Mouse (Mus musculus) liver, embryonic 14.5 days (tissue): ENCODE measurements at regions not wholly inside any gene's neighbourhood (a gene's known extent, or its start where the extent isn't known, plus 50 kb on each side); places are given as distances from the start of the nearest gene placed in this dataset.

ENCODE experiments used
- ATAC-seq: fragments of 200-750 bp; cut with Nextera tagmentation; 2 replicates; pipeline ENCODE4 v1.8.0; 2017; ENCODE audit warnings: moderate number of reproducible peaks, mild to moderate bottlenecking, moderate library complexity; ENCODE audit not compliant: insufficient read depth
- DNase-seq, 3 experiments: peaks; one replicate each; pipeline ENCODE4 v3.0.0-alpha.2; 2012 to 2013; ENCODE audit warnings: low read depth in 3 of 3, low spot score in 3 of 3
- H3K27ac ChIP-seq: fragments of 300-500 bp; sonication (generic); 2 replicates; pipeline ENCODE4 v1.5.1; 2014; ENCODE audit warnings: moderate library complexity, mild to moderate bottlenecking, control low read depth, inconsistent platforms
- H3K27me3 ChIP-seq: fragments of 300-500 bp; sonication (generic); 2 replicates; pipeline ENCODE4 v1.6.1; 2014; ENCODE audit warnings: mild to moderate bottlenecking, low read length, moderate library complexity; ENCODE audit not compliant: control insufficient read depth, insufficient read depth
- H3K36me3 ChIP-seq: fragments of 300-500 bp; sonication (generic); replicated peaks from 2 replicates; pipeline ENCODE4 v1.6.1; 2014; ENCODE audit warnings: low read depth; ENCODE audit not compliant: control insufficient read depth, insufficient read depth
- H3K4me1 ChIP-seq, 2 experiments: fragments of 200-500 bp in 1 of 2; fragments of 300-500 bp in 1 of 2; sonication (generic) in 1 of 2; replicated peaks; 2 replicates each; pipeline ENCODE4 v1.6.1; 2012 to 2014; ENCODE audit warnings: antibody characterized with exemption in 1 of 2, inconsistent platforms in 1 of 2, low read length in 1 of 2; ENCODE audit not compliant: control insufficient read depth in 2 of 2, insufficient read depth in 2 of 2
- H3K4me2 ChIP-seq: fragments of 300-500 bp; sonication (generic); 2 replicates; pipeline ENCODE4 v1.6.1; 2014; ENCODE audit warnings: low read depth, mild to moderate bottlenecking, control low read depth, moderate library complexity
- H3K4me3 ChIP-seq, 2 experiments: fragments of 200-500 bp in 1 of 2; fragments of 300-500 bp in 1 of 2; sonication (generic) in 1 of 2; 2 replicates each; pipeline ENCODE4 v1.5.1; 2012 to 2014; ENCODE audit warnings: low read depth in 2 of 2, low read length in 2 of 2, mild to moderate bottlenecking in 2 of 2, control low read depth in 1 of 2, inconsistent platforms in 1 of 2, moderate library complexity in 1 of 2; ENCODE audit not compliant: insufficient read depth in 1 of 2
- H3K9ac ChIP-seq: fragments of 300-500 bp; sonication (generic); replicated peaks from 2 replicates; pipeline ENCODE4 v1.6.1; 2014; ENCODE audit warnings: mild to moderate bottlenecking, control low read depth, moderate library complexity
- H3K9me3 ChIP-seq: fragments of 300-500 bp; sonication (generic); 2 replicates; pipeline ENCODE4 v1.6.1; 2016; ENCODE audit warnings: low read length, mixed read lengths; ENCODE audit not compliant: control insufficient read depth
- CTCF ChIP-seq: IDR thresholded peaks from 2 replicates; pipeline ENCODE4 v1.5.1; 2016; ENCODE audit warnings: antibody characterized with exemption, low read depth, control low read depth
- EP300 ChIP-seq: IDR thresholded peaks from 2 replicates; pipeline ENCODE4 v1.6.1; 2016; ENCODE audit warnings: antibody characterized with exemption, low read depth
- WGBS: fragments of 180-500 bp; shearing (Covaris S2); extraction: QIAGEN DNeasy Blood & Tissue Kit; methylation state at CpG from one replicate; pipeline ENCODE4 v1.1.7; 2014; ENCODE audit not compliant: insufficient replicate concordance; 5-methylcytosine and 5-hydroxymethylcytosine counted together

GRCm38 (mm10) chr4:95143668-95144067 lies 91.6 kb upstream of the Jun start:
- Histone ChIP-seq H3K4me2 (no peak overlapping the region), H3K27ac (no peak overlapping the region), H3K9ac (no peak overlapping the region), H3K4me1 (no peaks in the 10 kb centered on the region), H3K4me3 (no peak overlapping the region), H3K36me3 (no peaks in the 10 kb centered on the region), H3K9me3 (no peaks in the 10 kb centered on the region), H3K27me3 (no peaks in the 10 kb centered on the region)
- no peak for TF ChIP-seq CTCF
- TF ChIP-seq EP300, result no peak
- ATAC-seq (no peak; the same call in 1 of the 2 replicates), DNase-seq (no peak)
- WGBS, result 69% methylated on average over 5 of the region's 5 CpGs

- DNase-seq, result no peak
- no peak for ATAC-seq
- no peaks in the 10 kb centered on the region for H3K27me3 ChIP-seq
- no peaks in the 10 kb centered on the region for H3K9me3 ChIP-seq
- no peak overlapping the region for H3K4me2 ChIP-seq
- no peaks in the 10 kb centered on the region for H3K36me3 ChIP-seq
- H3K4me1 ChIP-seq, result no peaks in the 10 kb centered on the region
- no peak overlapping the region for H3K27ac ChIP-seq
- no peak overlapping the region for H3K9ac ChIP-seq
- no peak for TF ChIP-seq CTCF
- no peak for TF ChIP-seq EP300
- H3K4me3 ChIP-seq, result no peak overlapping the region
Measured at GRCm38 (mm10) chr4:95144440-95144839, 92.4 kb upstream of the Jun start.

GRCm38 (mm10) chr4:95146268-95146667 lies 94.2 kb upstream of the Jun start:
- TF ChIP-seq CTCF (no peak), EP300 (no peak)
- no peak overlapping the region for H3K4me2 ChIP-seq
- no peak overlapping the region for H3K27ac ChIP-seq
- ATAC-seq (no peak), DNase-seq (no peak)
- no peaks in the 10 kb centered on the region for H3K4me1 ChIP-seq
- H3K27me3 ChIP-seq, result no peaks in the 10 kb centered on the region
- no peaks in the 10 kb centered on the region for H3K9me3 ChIP-seq
- no peak overlapping the region for H3K9ac ChIP-seq
- H3K4me3 ChIP-seq, result no peak overlapping the region
- WGBS, result 54% methylated on average over 5 of the region's 5 CpGs
- no peaks in the 10 kb centered on the region for H3K36me3 ChIP-seq

GRCm38 (mm10) chr4:95148665-95149064 lies 96.6 kb upstream of the Jun start:
- Histone ChIP-seq H3K9ac (no peak overlapping the region), H3K4me1 (peaks cover 4 to 11% of the 10 kb centered on the region in 2 experiments), H3K36me3 (no peaks in the 10 kb centered on the region), H3K4me2 (no peak overlapping the region), H3K27ac (no peak overlapping the region), H3K4me3 (no peak overlapping the region), H3K9me3 (no peaks in the 10 kb centered on the region), H3K27me3 (no peaks in the 10 kb centered on the region)
- DNase-seq (no peak), ATAC-seq (no peak)
- 10% methylated on average over 1 of the region's 1 CpGs for WGBS
- TF ChIP-seq CTCF (no peak), EP300 (no peak)

GRCm38 (mm10) chr4:95151678-95152077 lies 99.7 kb upstream of the Jun start:
- 78% methylated on average over 8 of the region's 8 CpGs for WGBS
- Histone ChIP-seq H3K9me3 (no peaks in the 10 kb centered on the region), H3K4me2 (no peak overlapping the region), H3K36me3 (no peaks in the 10 kb centered on the region), H3K27me3 (no peaks in the 10 kb centered on the region), H3K4me3 (no peak overlapping the region), H3K27ac (no peak overlapping the region), H3K9ac (no peak overlapping the region), H3K4me1 (peaks cover 33 to 40% of the 10 kb centered on the region in 2 experiments)
- ATAC-seq (no peak), DNase-seq (no peak)
- no peak for TF ChIP-seq CTCF
- TF ChIP-seq EP300, result no peak
